Mouse (Mus musculus) small intestine, adult 2 months (tissue): Measurements from ENCODE around the gene Orai2.

Experiments
- CTCF ChIP-seq: fragments of 200-500 bp; IDR thresholded peaks from 2 replicates; pipeline ENCODE4 v1.5.1; 2012; ENCODE audit warnings: low read depth, mild to moderate bottlenecking, control low read depth, inconsistent platforms, low read length, moderate library complexity, mixed read lengths; ENCODE audit not compliant: insufficient replicate concordance, insufficient read length; ENCODE audit errors: extremely low read depth
- POLR2A ChIP-seq: fragments of 200-500 bp; IDR thresholded peaks from 2 replicates; pipeline ENCODE4 v1.6.1; 2012; ENCODE audit warnings: low read depth, mild to moderate bottlenecking, control low read depth, inconsistent platforms, low read length, moderate library complexity

GRCm38 (mm10) chr5:136108486-136108885 lies 62.0 kb downstream of the Orai2 start:
- TF ChIP-seq CTCF, result no peak
- TF ChIP-seq POLR2A, result no peak
